Mouse (Mus musculus) liver, postnatal 0 days (tissue): Measurements from ENCODE around the gene Chic2. TPM values are rescaled to one million over a fixed set of nuclear protein-coding genes. Genes with fewer than 3 reads are reported as not detected.

Experiments
- ATAC-seq: fragments of 200-750 bp; cut with Nextera tagmentation; 2 replicates; pipeline ENCODE4 v1.8.0; 2017; ENCODE audit warnings: mild to moderate bottlenecking, moderate library complexity
- DNase-seq: peaks from one replicate; pipeline ENCODE4 v3.0.0-alpha.2; 2016
- H3K27ac ChIP-seq: fragments of 300-500 bp; sonication (generic); 2 replicates; pipeline ENCODE4 v1.5.1; 2014; ENCODE audit warnings: antibody characterized with exemption, moderate library complexity, mild to moderate bottlenecking, low read depth
- H3K27me3 ChIP-seq: fragments of 300-500 bp; sonication (generic); 2 replicates; pipeline ENCODE4 v1.6.1; 2014; ENCODE audit warnings: low read length, control low read depth, mixed read lengths; ENCODE audit not compliant: insufficient read depth
- H3K36me3 ChIP-seq: fragments of 300-500 bp; sonication (generic); replicated peaks from 2 replicates; pipeline ENCODE4 v1.6.1; 2014; ENCODE audit warnings: mild to moderate bottlenecking, control low read depth, low read length, moderate library complexity, mixed read lengths; ENCODE audit not compliant: insufficient read depth
- H3K4me1 ChIP-seq: fragments of 300-500 bp; sonication (generic); 2 replicates; pipeline ENCODE4 v1.6.1; 2014; ENCODE audit warnings: antibody characterized with exemption, mild to moderate bottlenecking, control low read depth; ENCODE audit not compliant: insufficient read depth
- H3K4me2 ChIP-seq: fragments of 300-500 bp; sonication (generic); 2 replicates; pipeline ENCODE4 v1.6.1; 2014; ENCODE audit warnings: low read depth, mild to moderate bottlenecking, low read length, moderate library complexity, mixed read lengths
- H3K4me3 ChIP-seq: fragments of 300-500 bp; sonication (generic); 2 replicates; pipeline ENCODE4 v1.5.1; 2014; ENCODE audit warnings: low read depth, low read length
- H3K9ac ChIP-seq: fragments of 300-500 bp; sonication (generic); replicated peaks from 2 replicates; pipeline ENCODE4 v1.6.1; 2014; ENCODE audit warnings: mild to moderate bottlenecking, moderate library complexity
- H3K9me3 ChIP-seq: fragments of 300-500 bp; sonication (generic); 2 replicates; pipeline ENCODE4 v1.6.1; 2016; ENCODE audit warnings: mild to moderate bottlenecking, control low read depth, low read length, mixed read lengths
- CTCF ChIP-seq: sonication (generic); IDR thresholded peaks from 2 replicates; pipeline ENCODE4 v1.5.1; 2016; ENCODE audit warnings: antibody characterized with exemption, low read depth
- EP300 ChIP-seq: IDR thresholded peaks from 2 replicates; pipeline ENCODE4 v1.6.1; 2016; ENCODE audit warnings: antibody characterized with exemption, low read depth, mild to moderate bottlenecking
- WGBS: fragments of 180-500 bp; shearing (Covaris S2); extraction: QIAGEN DNeasy Blood & Tissue Kit; methylation state at CpG from one replicate; pipeline ENCODE4 v1.1.7; 2014; ENCODE audit not compliant: insufficient replicate concordance; 5-methylcytosine and 5-hydroxymethylcytosine counted together
- polyA plus RNA-seq: library from polyadenylated mRNA; unstranded; fragments of >200 nt; fragmentation: Nextera tagmentation; extraction: Ambion mirVana; gene quantifications from 2 replicates; pipeline ENCODE4 v1.2.1, GENCODE M21; 2015

The Chic2 gene
- 27.8 and 32.8 TPM in 2 replicates for polyA plus RNA-seq

DNA sequence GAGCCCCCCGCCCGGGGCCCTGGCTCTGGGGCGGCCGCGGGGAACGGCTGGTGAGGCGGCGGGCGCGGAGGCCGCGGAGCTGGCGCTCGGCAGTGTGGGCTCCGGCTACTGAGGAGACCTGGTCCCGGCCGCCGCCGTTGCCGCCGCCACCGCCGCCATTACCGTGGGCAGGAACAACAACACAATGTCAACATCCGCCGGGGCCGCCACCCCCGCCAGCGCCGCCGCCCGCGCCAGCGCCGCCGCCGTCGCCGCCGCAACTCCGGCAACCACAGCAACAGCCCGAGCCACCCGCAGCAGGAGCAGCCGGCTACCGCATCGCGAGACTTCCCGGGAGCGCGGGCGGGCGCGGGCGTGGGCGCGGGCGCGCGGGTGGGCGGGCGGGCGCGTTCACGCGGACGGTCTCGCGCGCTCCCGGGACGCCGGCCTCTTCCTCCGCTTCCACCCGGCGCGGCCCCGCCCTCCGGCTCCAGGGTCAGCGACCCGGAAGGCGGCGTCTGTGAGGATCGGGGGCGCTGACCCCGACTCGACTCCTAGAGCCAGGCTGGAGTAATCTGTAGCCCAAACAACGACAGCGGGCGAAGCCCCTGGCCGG is at the start of gene Chic2:
Gene Chic2 (minus strand): TSS at position 465 of the 595 bp plus-strand sequence.
- no peaks in the 10 kb centered on the region; the same call in 1 of the 2 replicates for H3K36me3 ChIP-seq
- peak; percentile 91 for DNase-seq
- WGBS = under 1% methylated on average over 52 of the region's 90 CpGs

DNA sequence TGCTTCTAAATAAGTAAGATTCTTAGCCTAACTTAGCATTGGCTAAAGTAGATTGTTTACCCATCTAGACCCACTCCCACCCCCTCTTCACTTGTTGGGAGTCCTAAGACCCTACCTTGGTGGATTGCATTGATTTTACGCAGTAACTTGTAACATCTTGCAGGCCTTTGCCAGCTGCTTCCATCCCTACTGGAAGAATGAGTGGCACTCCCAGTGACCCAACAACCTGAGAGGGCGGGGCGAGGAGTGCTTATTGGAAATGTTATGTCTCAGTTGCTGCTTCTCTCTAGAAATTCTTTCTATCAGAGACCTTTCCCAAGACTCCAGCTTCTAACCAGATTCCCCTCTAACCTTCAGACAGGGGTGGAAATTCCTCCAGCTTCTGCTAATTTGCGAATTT is 41.3 kb upstream of the Chic2 start:
- no peak overlapping the region for H3K9ac ChIP-seq
- no peak overlapping the region for H3K4me3 ChIP-seq
- H3K9me3 ChIP-seq = no peaks in the 10 kb centered on the region
- H3K36me3 ChIP-seq = no peaks in the 10 kb centered on the region
- WGBS = 16% methylated on average over 4 of the region's 4 CpGs
- DNase-seq (no peak), ATAC-seq (no peak)
- H3K4me1 ChIP-seq = no peaks in the 10 kb centered on the region
- no peak overlapping the region for H3K27ac ChIP-seq
- TF ChIP-seq CTCF = no peak
- no peak for TF ChIP-seq EP300
- H3K4me2 ChIP-seq = no peak overlapping the region
- H3K27me3 ChIP-seq = peaks cover 61% of the 10 kb centered on the region

More for the DNA sequence above, at the start of gene Chic2:
- peak within 1 kb of the TSS; percentile 97 for H3K27ac ChIP-seq
- H3K9ac ChIP-seq = peak within 1 kb of the TSS; percentile 96
- H3K9me3 ChIP-seq = no peaks in the 10 kb centered on the region
- H3K4me2 ChIP-seq = peak within 1 kb of the TSS; percentile 74
- H3K4me1 ChIP-seq = peaks cover 18% of the 10 kb centered on the region
- H3K27me3 ChIP-seq = no peaks in the 10 kb centered on the region
- peak within 1 kb of the TSS; percentile 94 for H3K4me3 ChIP-seq
- TF ChIP-seq EP300 (no peak), CTCF (no peak)
- ATAC-seq = peak; percentile 90

DNA sequence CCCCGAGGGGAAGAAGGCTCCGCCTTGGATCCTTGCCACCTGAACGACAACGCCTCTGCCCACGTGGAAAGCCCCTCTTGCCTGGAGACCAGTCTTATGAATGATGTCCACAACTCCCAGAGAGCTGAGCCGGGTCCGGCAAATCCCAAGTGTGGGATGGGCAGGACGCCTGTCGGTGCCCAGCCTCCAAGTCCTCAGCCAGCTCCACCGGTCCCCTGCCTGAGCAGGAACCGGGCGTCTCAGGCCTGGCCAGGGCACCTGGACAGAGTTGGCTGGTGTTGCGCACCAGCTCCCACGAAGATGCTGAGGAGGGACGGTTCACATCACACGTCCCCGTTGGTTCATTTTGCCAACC is 40.9 kb upstream of the Chic2 start:
- Histone ChIP-seq H3K4me3 (no peak overlapping the region), H3K4me1 (no peaks in the 10 kb centered on the region), H3K27me3 (peaks cover 65% of the 10 kb centered on the region), H3K27ac (no peak overlapping the region), H3K9ac (no peak overlapping the region), H3K36me3 (no peaks in the 10 kb centered on the region), H3K9me3 (no peaks in the 10 kb centered on the region), H3K4me2 (no peak overlapping the region)
- DNase-seq (no peak), ATAC-seq (no peak)
- TF ChIP-seq CTCF (no peak), EP300 (no peak)
- WGBS = 6% methylated on average over 17 of the region's 17 CpGs

DNA sequence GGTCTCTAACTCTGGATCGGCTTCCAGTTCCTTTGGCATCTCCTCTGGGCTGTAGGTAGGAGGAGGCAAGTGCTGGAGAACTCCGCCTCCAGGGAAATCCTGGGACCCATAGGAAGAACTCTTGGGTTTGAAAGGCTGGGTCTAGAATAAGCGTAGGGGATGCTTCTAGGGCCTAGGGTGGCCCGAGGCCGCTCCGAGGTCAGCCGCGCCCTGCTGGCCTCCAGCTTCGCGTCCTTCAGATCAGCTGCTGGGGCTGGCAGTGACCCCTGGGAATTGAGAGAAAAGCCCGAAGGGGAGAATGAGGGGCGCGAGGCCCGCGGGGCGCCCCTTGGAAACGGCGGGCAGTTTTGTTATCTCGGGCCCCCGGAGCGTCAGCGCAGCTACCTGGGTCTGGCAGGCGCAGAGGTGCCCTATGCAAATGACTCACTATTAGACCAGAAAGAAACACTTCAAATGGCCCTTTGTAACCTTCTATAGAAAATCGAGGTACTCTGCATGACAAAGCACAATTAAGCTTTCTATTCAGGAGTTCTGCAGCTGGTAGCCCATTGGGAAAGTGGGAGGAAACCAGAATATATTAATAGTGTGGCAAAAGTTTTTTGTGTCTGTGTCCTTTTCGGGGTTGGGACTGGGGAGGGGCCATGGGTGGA is 40.4 kb upstream of the Chic2 start:
- WGBS = 5% methylated on average over 25 of the region's 25 CpGs
- Histone ChIP-seq H3K4me1 (no peaks in the 10 kb centered on the region), H3K27ac (no peak overlapping the region), H3K9ac (no peak overlapping the region), H3K27me3 (peaks cover 70% of the 10 kb centered on the region), H3K9me3 (no peaks in the 10 kb centered on the region), H3K36me3 (no peaks in the 10 kb centered on the region), H3K4me2 (no peak overlapping the region), H3K4me3 (no peak overlapping the region)
- TF ChIP-seq CTCF (no peak), EP300 (no peak)
- DNase-seq = no peak
- ATAC-seq = no peak

DNA sequence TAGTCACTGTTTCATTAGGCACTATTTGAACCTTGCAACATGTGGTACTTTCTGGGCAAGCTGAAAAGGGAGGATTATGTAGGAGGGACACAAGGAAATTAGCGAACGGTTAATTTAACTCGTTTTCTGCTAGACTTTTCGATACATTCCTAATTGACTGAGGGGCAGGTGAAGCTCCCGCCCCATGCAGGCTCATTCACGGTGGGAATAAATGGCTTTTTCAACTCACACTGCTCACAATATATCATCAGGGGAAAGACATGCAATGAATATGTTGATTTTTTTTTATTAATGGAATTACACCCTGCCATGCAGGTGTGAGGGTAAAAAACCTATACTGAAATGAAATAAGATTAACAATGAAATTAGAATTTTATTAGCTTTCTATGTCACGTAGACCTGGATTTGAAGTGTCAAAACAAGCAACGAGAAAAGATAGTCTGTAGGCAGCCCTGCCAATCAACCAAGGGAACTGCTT is 39.9 kb upstream of the Chic2 start:
- Histone ChIP-seq H3K4me1 (no peaks in the 10 kb centered on the region), H3K27me3 (peaks cover 76% of the 10 kb centered on the region), H3K9me3 (no peaks in the 10 kb centered on the region), H3K27ac (no peak overlapping the region), H3K4me3 (no peak overlapping the region), H3K36me3 (no peaks in the 10 kb centered on the region), H3K9ac (no peak overlapping the region), H3K4me2 (no peak overlapping the region)
- WGBS = 3% methylated on average over 8 of the region's 8 CpGs
- ATAC-seq (no peak), DNase-seq (no peak)
- TF ChIP-seq EP300 = no peak
- no peak for TF ChIP-seq CTCF

DNA sequence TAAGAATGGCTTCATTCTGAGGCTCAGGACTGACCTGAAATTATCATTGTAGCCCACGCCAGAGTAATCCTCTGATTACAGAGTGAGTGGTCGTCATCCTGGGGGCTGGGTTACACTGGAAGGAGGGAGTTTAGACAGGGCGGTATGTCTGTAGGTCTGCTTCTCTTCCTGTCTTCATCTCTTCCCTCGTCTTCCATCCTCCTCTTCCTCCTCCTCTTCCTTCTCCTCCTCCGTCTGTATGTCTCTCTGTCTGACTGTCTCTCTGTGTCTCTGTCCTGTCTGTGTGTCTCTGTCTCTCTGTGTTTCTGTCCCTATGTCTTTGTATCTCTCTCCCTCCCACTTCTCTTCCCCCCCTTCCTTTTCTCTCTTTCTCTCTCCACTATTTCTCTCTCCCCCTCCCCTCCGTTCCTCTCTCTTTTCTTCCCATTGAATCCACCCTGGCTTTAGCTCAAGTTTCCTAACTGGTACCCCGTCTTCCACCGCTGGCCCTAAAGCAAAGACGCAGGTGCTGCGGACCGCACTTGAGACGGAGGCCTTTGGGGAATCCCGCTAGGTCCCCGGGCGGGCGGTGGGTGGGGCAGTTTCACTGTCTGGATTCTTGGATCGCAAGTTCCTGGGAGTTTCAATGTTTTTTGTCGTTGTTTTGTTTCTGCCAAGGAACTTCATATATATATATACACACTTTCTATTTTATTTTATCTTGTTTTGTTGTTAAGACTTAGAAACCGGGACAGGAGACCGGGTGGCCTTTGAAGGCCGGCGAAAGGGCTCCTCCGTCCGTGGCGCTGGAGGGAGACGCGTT is 39.2 kb upstream of the Chic2 start:
- H3K4me1 ChIP-seq = no peaks in the 10 kb centered on the region
- TF ChIP-seq EP300 (no peak), CTCF (no peak)
- H3K27me3 ChIP-seq = peaks cover 82% of the 10 kb centered on the region
- H3K4me2 ChIP-seq = no peak overlapping the region
- no peak overlapping the region for H3K9ac ChIP-seq
- ATAC-seq (no peak), DNase-seq (no peak)
- H3K4me3 ChIP-seq = no peak overlapping the region
- H3K9me3 ChIP-seq = no peaks in the 10 kb centered on the region
- H3K27ac ChIP-seq = no peak overlapping the region
- no peaks in the 10 kb centered on the region for H3K36me3 ChIP-seq
- WGBS = 3% methylated on average over 27 of the region's 27 CpGs
